Mouse (Mus musculus) cortical plate, adult 2 months (tissue): ENCODE measurements around the gene Rgs14.

Experiments
- CTCF ChIP-seq: fragments of 200-500 bp; IDR thresholded peaks from 2 replicates; pipeline ENCODE4 v1.5.1; 2011; ENCODE audit warnings: mild to moderate bottlenecking, control low read depth, low read length; ENCODE audit not compliant: insufficient read depth; ENCODE audit errors: extremely low read depth
- POLR2A ChIP-seq: fragments of 200-500 bp; IDR thresholded peaks from 2 replicates; pipeline ENCODE4 v1.6.1; 2011; ENCODE audit warnings: mild to moderate bottlenecking, low read length, control low read depth; ENCODE audit not compliant: insufficient read depth; ENCODE audit errors: extremely low read depth

- TF ChIP-seq CTCF (no peak), POLR2A (no peak)
These were observed 43.9 kb upstream of the Rgs14 start for GRCm38 (mm10) chr13:55325596-55325995.
